28 mouse cellular contexts compared by ENCODE assay signal in genomic region chr13:98523719-98524316, GRCm38 (mm10). TPM values are rescaled to one million over a fixed set of nuclear protein-coding genes. Genes with fewer than 3 reads are reported as not detected.
DNase-seq lines count a peak whose midpoint lies in the region; ATAC-seq and TF ChIP-seq lines count a peak whose summit lies in the region.
"Had no signal": no experiment of that assay in that cellular context is flagged by ENCODE, and none has a peak within 500 bp of the region (broad histone marks: within the 10 kb centered on the region; RNA-seq: fewer than 3 reads in every experiment).

No protein-coding gene starts in this region.

- no peak overlapping the region for H3K4me3 ChIP-seq in heart, adult 2 months
- no peak overlapping the region for H3K4me3 ChIP-seq in midbrain, embryonic 11.5 days (ENCODE audit: low read depth, low read length)
- H3K4me3 ChIP-seq in midbrain, embryonic 14.5 days (replicated peaks; ENCODE audit: low read depth, low read length): no peak overlapping the region
- no peak overlapping the region for H3K4me3 ChIP-seq in limb, embryonic 11.5 days (ENCODE audit: low read depth, low read length)
- H3K4me3 ChIP-seq: heart, embryonic 12.5 days; neural tube, embryonic 13.5 days had no signal

- no peak for TF ChIP-seq EP300 in heart, adult 2 months (IDR thresholded peaks at IDR 0.05; ENCODE audit: insufficient read depth, low read depth, low read length)

- H3K4me2 ChIP-seq in midbrain, embryonic 11.5 days: no peak overlapping the region
- H3K4me2 ChIP-seq in midbrain, embryonic 14.5 days (ENCODE audit: low read length): no peak overlapping the region
- no peak overlapping the region for H3K4me2 ChIP-seq in limb, embryonic 11.5 days (ENCODE audit: low read depth, severe bottlenecking)
- H3K4me2 ChIP-seq: heart, embryonic 12.5 days; lung, embryonic 14.5 days; neural tube, embryonic 13.5 days had no signal

- 80% methylated on average over 6 of the region's 6 CpGs for WGBS in heart, adult 2 months
- 83% methylated on average over 6 of the region's 6 CpGs for WGBS in midbrain, embryonic 11.5 days
- 81% methylated on average over 6 of the region's 6 CpGs for WGBS in midbrain, embryonic 14.5 days
- 30% methylated on average over 6 of the region's 6 CpGs for WGBS in limb, embryonic 11.5 days

- peak; percentile 61 for DNase-seq in heart, adult 11 months
- no peak for DNase-seq in heart, adult 2 months
- peak; percentile 41 for DNase-seq in midbrain, embryonic 11.5 days (ENCODE audit: low spot score, missing footprints)
- DNase-seq in midbrain, embryonic 14.5 days: no peak
- no peak for DNase-seq in limb, embryonic 11.5 days (ENCODE audit: low spot score)
- no peak for DNase-seq in left cerebral cortex, adult 18-20 months (ENCODE audit: low spot score in 2 of 2)
- no peak for DNase-seq in adrenal gland, adult (ENCODE audit: inconsistent age in 2 of 2, low spot score in 1 of 2)
- DNase-seq: adrenal gland, postnatal 25 days; cerebellum, adult 11-12 months; cerebellum, postnatal 10 days; forebrain, postnatal 0 days; gastrocnemius, postnatal 14 days; kidney, adult 8-10 months; kidney, postnatal 4 days; left cerebral cortex, postnatal 4 days; lung, embryonic 14.5 days; lung, postnatal 14 days; thymus, postnatal 4 days had no signal

- intact Hi-C loops in heart, adult 2 months (cut with DNase I): no loop called here

- TF ChIP-seq CTCF in heart, adult 2 months (IDR thresholded peaks at IDR 0.05): no peak

- H3K27ac ChIP-seq in heart, adult 2 months: no peak overlapping the region
- H3K27ac ChIP-seq in midbrain, embryonic 11.5 days (ENCODE audit: low read depth, low read length): no peak overlapping the region
- H3K27ac ChIP-seq in midbrain, embryonic 14.5 days (replicated peaks; ENCODE audit: low read depth, low read length): no peak overlapping the region
- H3K27ac ChIP-seq in limb, embryonic 11.5 days (replicated peaks; ENCODE audit: low read depth, low read length): no peak overlapping the region
- H3K27ac ChIP-seq: kidney, postnatal 0 days; liver, embryonic 14.5 days; neural tube, embryonic 13.5 days had no signal

- H3K27me3 ChIP-seq in heart, adult 2 months (ENCODE audit: control insufficient read depth, insufficient read depth, low read length): no peaks in the 10 kb centered on the region
- H3K27me3 ChIP-seq in midbrain, embryonic 11.5 days (ENCODE audit: control insufficient read depth, insufficient read depth, low read length): no peaks in the 10 kb centered on the region; the same call in 1 of the 2 replicates
- no peaks in the 10 kb centered on the region for H3K27me3 ChIP-seq in midbrain, embryonic 14.5 days (ENCODE audit: control insufficient read depth, insufficient read depth, low read length)
- no peaks in the 10 kb centered on the region for H3K27me3 ChIP-seq in limb, embryonic 11.5 days (ENCODE audit: control insufficient read depth, insufficient read depth, low read length)
- H3K27me3 ChIP-seq: heart, embryonic 12.5 days; Patski had no signal

- TF ChIP-seq POLR2A in heart, adult 2 months (IDR thresholded peaks at IDR 0.05; ENCODE audit: insufficient read depth, low read depth, low read length): no peak

- ATAC-seq in midbrain, embryonic 11.5 days (ENCODE audit: low FRiP score): no peak
- ATAC-seq in midbrain, embryonic 14.5 days (ENCODE audit: low FRiP score, low TSS enrichment): no peak
- peak; percentile 78 for ATAC-seq in limb, embryonic 11.5 days (ENCODE audit: insufficient number of reproducible peaks, low FRiP score, low TSS enrichment, low read depth)
- ATAC-seq: forebrain, postnatal 0 days; hindbrain, embryonic 16.5 days; intestine, embryonic 16.5 days; Patski had no signal

- no peak overlapping the region for H3K9ac ChIP-seq in heart, adult 2 months (ENCODE audit: low read depth, low read length)
- no peak overlapping the region for H3K9ac ChIP-seq in midbrain, embryonic 11.5 days (ENCODE audit: low read length)
- H3K9ac ChIP-seq in midbrain, embryonic 14.5 days (replicated peaks; ENCODE audit: low read length): no peak overlapping the region
- no peak overlapping the region for H3K9ac ChIP-seq in limb, embryonic 11.5 days (ENCODE audit: low read length)
- H3K9ac ChIP-seq: forebrain, postnatal 0 days; heart, embryonic 12.5 days; liver, embryonic 14.5 days; lung, embryonic 14.5 days; neural tube, embryonic 13.5 days had no signal

- H3K79me2 ChIP-seq in heart, adult 2 months (replicated peaks; ENCODE audit: control insufficient read depth, insufficient read depth, low read length): no peaks in the 10 kb centered on the region

- no peaks in the 10 kb centered on the region; the same call in 1 of the 2 replicates for H3K9me3 ChIP-seq in midbrain, embryonic 11.5 days (ENCODE audit: control insufficient read depth, low read length)
- H3K9me3 ChIP-seq in midbrain, embryonic 14.5 days (ENCODE audit: control insufficient read depth, low read length): no peaks in the 10 kb centered on the region
- H3K9me3 ChIP-seq in limb, embryonic 11.5 days (ENCODE audit: control insufficient read depth, low read length): no peaks in the 10 kb centered on the region; the same call in 1 of the 2 replicates
- H3K9me3 ChIP-seq: neural tube, embryonic 13.5 days had no signal

- no peaks in the 10 kb centered on the region for H3K36me3 ChIP-seq in heart, adult 2 months (ENCODE audit: control insufficient read depth, insufficient read depth, low read length)
- no peaks in the 10 kb centered on the region for H3K36me3 ChIP-seq in midbrain, embryonic 11.5 days (ENCODE audit: control insufficient read depth, insufficient read depth, low read length)
- no peaks in the 10 kb centered on the region for H3K36me3 ChIP-seq in midbrain, embryonic 14.5 days (ENCODE audit: control insufficient read depth, insufficient read depth, low read length)
- H3K36me3 ChIP-seq in limb, embryonic 11.5 days (ENCODE audit: control insufficient read depth, insufficient read depth, low read length): no peaks in the 10 kb centered on the region
- H3K36me3 ChIP-seq: heart, embryonic 12.5 days; neural tube, embryonic 13.5 days had no signal

- H3K4me1 ChIP-seq in heart, adult 2 months (ENCODE audit: control insufficient read depth, insufficient read depth, low read length): no peaks in the 10 kb centered on the region
- no peaks in the 10 kb centered on the region for H3K4me1 ChIP-seq in midbrain, embryonic 11.5 days (ENCODE audit: control insufficient read depth, insufficient read depth, low read length)
- H3K4me1 ChIP-seq in midbrain, embryonic 14.5 days (ENCODE audit: control insufficient read depth, insufficient read depth, low read length): no peaks in the 10 kb centered on the region
- 0 out of 2 replicates have a peak, but pooled peaks cover 2% of the 10 kb centered on the region for H3K4me1 ChIP-seq in limb, embryonic 11.5 days (ENCODE audit: control insufficient read depth, insufficient read depth, low read length)
- H3K4me1 ChIP-seq: heart, embryonic 12.5 days; neural tube, embryonic 13.5 days had no signal

RNA-seq across cellular contexts. Expression of gene Gm10320, which starts 32.0 kb away (rescaled TPM):
- not detected for total RNA-seq in heart, adult 2 months (2021)
- polyA plus RNA-seq in heart, adult 2 months (2012; rRNA removed): 0.27 TPM in 1 of 2 replicates, not detected in the other
- 0.88 and 1.0 TPM in 2 replicates for polyA plus RNA-seq in midbrain, embryonic 11.5 days (2014; fragmentation: Nextera tagmentation; extraction: Ambion mirVana)
- polyA plus RNA-seq in midbrain, embryonic 14.5 days (2014; fragmentation: Nextera tagmentation; extraction: Ambion mirVana): 0.67 and 0.70 TPM in 2 replicates
- polyA plus RNA-seq in limb, embryonic 11.5 days (2014; fragmentation: Nextera tagmentation; extraction: Ambion mirVana): 1.4 and 1.8 TPM in 2 replicates
- not detected for total RNA-seq in left cerebral cortex, adult 18-20 months (2021)
- total RNA-seq: adrenal gland, postnatal 25 days; forebrain, postnatal 0 days; gastrocnemius, postnatal 14 days; hematopoietic stem cell, adult 5-6 weeks; layer of hippocampus, adult 8-10 months; layer of hippocampus, postnatal 25 days; left cerebral cortex, postnatal 4 days had no signal

Comparison
In these comparisons a context has a peak if more than half of its experiments do, and no peak if none do; other contexts are left out.
1. DNase-seq: peak in heart, adult 11 months (single experiment) and midbrain, embryonic 11.5 days (single experiment); none in heart, adult 2 months (0 of 2), midbrain, embryonic 14.5 days (single experiment), limb, embryonic 11.5 days (single experiment), left cerebral cortex, adult 18-20 months (0 of 2) and adrenal gland, adult (0 of 2).